Mouse (Mus musculus): ENCODE measurements around the gene Tiam1.
A peak's percentile ranks its signal among the peaks of the same experiment; 100 is the strongest.

Gene Tiam1

GRCm38 (mm10) chr16:89773657-89774552 is 369.7 kb downstream of the Tiam1 start:
- peak; percentile 91 for DNase-seq

GRCm38 (mm10) chr16:89765919-89766318 is 377.6 kb downstream of the Tiam1 start:
- no peak for DNase-seq

- DNase-seq = no peak
Observed at GRCm38 (mm10) chr16:89765470-89765869, 378.1 kb downstream of the Tiam1 start.

- no peak for DNase-seq
Observed at GRCm38 (mm10) chr16:89763812-89764211, 379.8 kb downstream of the Tiam1 start.

GRCm38 (mm10) chr16:89762523-89762922 is 381.0 kb downstream of the Tiam1 start:
- DNase-seq = no peak

GRCm38 (mm10) chr16:89762096-89762495 is 381.5 kb downstream of the Tiam1 start:
- no peak for DNase-seq

GRCm38 (mm10) chr16:89757384-89757783 is 386.2 kb downstream of the Tiam1 start:
- DNase-seq = no peak

GRCm38 (mm10) chr16:89754709-89755108 is 388.9 kb downstream of the Tiam1 start:
- no peak for DNase-seq

GRCm38 (mm10) chr16:89747864-89748263 is 395.7 kb downstream of the Tiam1 start:
- DNase-seq = no peak

GRCm38 (mm10) chr16:89739559-89739958 is 404.0 kb downstream of the Tiam1 start:
- DNase-seq = no peak

- DNase-seq = no peak
Observed at GRCm38 (mm10) chr16:89738963-89739362, 404.6 kb downstream of the Tiam1 start.

All from right cerebral cortex, adult 18-20 months (tissue).